ENCODE assay signal across 10 mouse cellular contexts in the genomic region with DNA sequence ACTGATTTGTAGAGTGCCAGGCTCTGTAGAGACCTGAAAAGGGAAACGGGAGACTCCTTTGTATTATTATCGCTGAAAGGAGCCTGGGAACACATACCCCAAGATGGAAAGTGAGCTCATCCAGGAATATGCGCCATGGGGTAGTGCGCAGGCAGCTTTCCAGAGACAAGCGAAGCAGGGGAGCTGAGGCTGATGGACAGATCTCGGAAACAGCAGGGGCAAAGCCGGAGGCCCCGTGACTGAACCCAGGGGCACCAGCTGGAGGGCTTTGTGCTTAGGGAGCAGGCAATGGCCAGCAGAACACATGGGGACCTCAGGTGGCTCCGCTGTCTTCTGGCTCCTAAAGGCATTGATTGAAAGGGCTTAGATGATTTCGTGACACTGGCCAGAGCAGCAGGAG. TPM values are rescaled to one million over a fixed set of nuclear protein-coding genes. Genes with fewer than 3 reads are reported as not detected.
DNase-seq lines count a peak whose midpoint lies in the region; ATAC-seq lines count a peak whose summit lies in the region.
"Had no signal": no experiment of that assay in that cellular context is flagged by ENCODE, and none has a peak within 500 bp of the region (broad histone marks: within the 10 kb centered on the region; RNA-seq: fewer than 3 reads in every experiment).

No protein-coding gene starts in this region.

- no peaks in the 10 kb centered on the region for H3K36me3 ChIP-seq in midbrain, embryonic 15.5 days (replicated peaks)

- intact Hi-C loops in heart, postnatal 10 days (cut with DNase I): no loop called here

- H3K9me3 ChIP-seq in midbrain, embryonic 15.5 days: no peaks in the 10 kb centered on the region

- H3K9ac ChIP-seq in midbrain, embryonic 15.5 days: no peak overlapping the region

- no peak for DNase-seq in frontal cortex, postnatal 25 days (ENCODE audit: low spot score in 2 of 2)
- DNase-seq in cerebellum, postnatal 10 days: peak; percentile 76 to 81
- DNase-seq in heart, postnatal 10 days: peak; percentile 21 to 26
- no peak for DNase-seq in T-cell, adult 2 months (ENCODE audit: low spot score)
- DNase-seq in urinary bladder, postnatal 14 days (ENCODE audit: low spot score): no peak
- no peak for DNase-seq in lung, postnatal 4 days
- DNase-seq: gastrocnemius, postnatal 36 days; lung, adult 18-20 months had no signal

- peak overlapping the region; percentile 45; the same call in 1 of the 2 replicates for H3K27ac ChIP-seq in midbrain, embryonic 15.5 days

- ATAC-seq in frontal cortex, adult (ENCODE audit: low TSS enrichment): peak; percentile 78
- ATAC-seq in midbrain, embryonic 15.5 days (replicated peaks): peak; percentile 35; the same call in 1 of the 2 replicates

- H3K27me3 ChIP-seq in midbrain, embryonic 15.5 days (replicated peaks): no peaks in the 10 kb centered on the region

- peaks cover 30% of the 10 kb centered on the region for H3K4me1 ChIP-seq in midbrain, embryonic 15.5 days

- no peak overlapping the region for H3K4me3 ChIP-seq in midbrain, embryonic 15.5 days

- 5% methylated on average over 10 of the region's 10 CpGs for WGBS in midbrain, embryonic 15.5 days

- H3K4me2 ChIP-seq in midbrain, embryonic 15.5 days: peak overlapping the region; percentile 31

RNA-seq across cellular contexts. Expression of a gene that starts 13.1 kb away (rescaled TPM):
- total RNA-seq in heart, postnatal 10 days (2021): under 1 TPM; 0.53 to 0.67 TPM
- 16.0 TPM in 2 replicates for polyA plus RNA-seq in midbrain, embryonic 15.5 days (2015; fragmentation: Nextera tagmentation; extraction: Ambion mirVana)

Comparison
In these comparisons a context has a peak if more than half of its experiments do, and no peak if none do; other contexts are left out.
1. DNase-seq: peak in cerebellum, postnatal 10 days (2 of 2) and heart, postnatal 10 days (2 of 2); none in frontal cortex, postnatal 25 days (0 of 2), T-cell, adult 2 months (single experiment), urinary bladder, postnatal 14 days (single experiment) and lung, postnatal 4 days (0 of 2).